Mouse (Mus musculus): ENCODE results near the gene Vkorc1. TPM values are rescaled to one million over a fixed set of nuclear protein-coding genes. Genes with fewer than 3 reads are reported as not detected.

Gene Vkorc1
- total and polyA plus RNA-seq, 3 experiments = 36.2 to 66.4 TPM; not detected in 1

- Histone ChIP-seq H3K27ac (ENCODE audit: control insufficient read depth, low read depth, low read length) (no peak overlapping the region), H3K27me3 (ENCODE audit: control insufficient read depth in 1 of 2, insufficient read depth in 2 of 2, low read length in 2 of 2) (no peaks in the 10 kb centered on the region), H3K79me2 (ENCODE audit: control insufficient read depth, insufficient read depth, low read length, poor library complexity) (peaks cover 1% of the 10 kb centered on the region; the same call in 1 of the 2 replicates), H3K4me1 (ENCODE audit: control insufficient read depth in 1 of 2, insufficient read depth in 2 of 2, low read length in 2 of 2) (peaks cover 2 to 21% of the 10 kb centered on the region in 2 experiments; a peak in 3 of 4 replicates), H3K36me3 (ENCODE audit: control insufficient read depth in 1 of 2, insufficient read depth in 2 of 2, low read length in 2 of 2) (peaks cover 0 to 14% of the 10 kb centered on the region in 2 experiments; a peak in 2 of 4 replicates), H3K4me3 (ENCODE audit: control insufficient read depth in 1 of 2, insufficient read depth in 1 of 2, low read depth in 2 of 2, low read length in 2 of 2) (no peak overlapping the region), H3K9me3 (replicated peaks; ENCODE audit: insufficient read depth, low read length) (no peaks in the 10 kb centered on the region), H3K9ac (ENCODE audit: control insufficient read depth, low read depth, low read length, poor library complexity, severe bottlenecking) (no peak overlapping the region)
- no peak for DNase-seq (ENCODE audit: low read depth, low spot score)
- TF ChIP-seq MYB (IDR thresholded peaks at IDR 0.05; ENCODE audit: low read depth, low read length) (no peak), ETS1 (IDR thresholded peaks at IDR 0.05; ENCODE audit: low read depth, low read length) (no peak), CTCF (IDR thresholded peaks at IDR 0.05 in 2 of 3, conservative IDR thresholded peaks at IDR 0.05 in 1 of 3; ENCODE audit: control insufficient read depth in 1 of 3, insufficient read depth in 1 of 3, low read depth in 2 of 3, low read length in 3 of 3, poor library complexity in 1 of 3, severe bottlenecking in 1 of 3) (peak; percentile 13 to 30 (median 20); a peak in 2 of 6 replicates), ZKSCAN1 (IDR thresholded peaks at IDR 0.05; ENCODE audit: low read depth, low read length) (no peak), ZC3H11A (IDR thresholded peaks at IDR 0.05; ENCODE audit: low read depth, low read length) (no peak)
These were observed 37.0 kb upstream of the Vkorc1 start for GRCm38 (mm10) chr7:127932273-127933031.

DNA sequence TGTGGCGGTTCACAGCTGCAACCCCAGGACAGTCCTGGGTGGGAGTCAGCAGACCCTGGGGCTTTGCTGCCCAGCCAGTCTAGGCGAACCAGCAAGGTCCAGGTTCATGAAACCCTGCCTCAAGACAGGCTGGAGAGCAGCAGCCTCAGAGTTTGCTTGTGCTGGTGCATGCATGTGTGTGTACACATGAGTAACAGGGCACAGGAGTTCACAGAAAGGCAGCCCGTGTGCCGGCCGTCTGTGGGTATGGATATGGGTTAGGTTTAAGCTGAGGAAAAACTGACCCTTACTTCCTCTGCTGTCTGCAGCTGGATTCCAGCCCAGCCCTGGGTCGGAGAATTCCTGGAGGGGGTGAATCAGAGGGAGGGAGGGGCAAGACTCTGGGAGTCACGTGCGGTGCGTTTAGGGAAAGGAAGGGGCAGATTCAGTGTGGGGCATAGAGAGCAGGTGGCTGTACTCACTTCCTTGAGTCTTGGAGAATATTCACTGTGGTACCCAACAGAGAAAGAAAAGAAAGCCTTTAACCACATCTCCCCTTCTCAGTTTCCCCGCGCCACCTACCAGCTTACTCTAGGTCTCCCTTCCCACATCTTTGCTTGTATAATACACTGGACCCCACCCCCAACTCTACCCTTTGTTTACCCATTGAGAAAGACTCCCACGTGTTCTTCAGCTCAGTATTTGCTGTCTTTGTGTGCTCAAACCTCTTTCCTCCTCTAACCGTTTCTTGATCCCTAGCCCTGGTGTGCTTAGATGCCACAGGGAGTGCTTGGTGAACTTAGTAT is 36.1 kb upstream of the Vkorc1 start:
- no peak overlapping the region for H3K27ac ChIP-seq (ENCODE audit: control insufficient read depth, low read depth, low read length)
- H3K36me3 ChIP-seq (ENCODE audit: control insufficient read depth in 1 of 2, insufficient read depth in 2 of 2, low read length in 2 of 2) = peaks cover 0 to 14% of the 10 kb centered on the region in 2 experiments; a peak in 2 of 4 replicates
- H3K9ac ChIP-seq (ENCODE audit: control insufficient read depth, low read depth, low read length, poor library complexity, severe bottlenecking) = no peak overlapping the region
- peaks cover 2 to 21% of the 10 kb centered on the region in 2 experiments; a peak in 3 of 4 replicates for H3K4me1 ChIP-seq (ENCODE audit: control insufficient read depth in 1 of 2, insufficient read depth in 2 of 2, low read length in 2 of 2)
- TF ChIP-seq ETS1 (IDR thresholded peaks at IDR 0.05; ENCODE audit: low read depth, low read length) (no peak), HCFC1 (IDR thresholded peaks at IDR 0.05; ENCODE audit: low read depth, low read length) (no peak), UBTF (IDR thresholded peaks at IDR 0.05; ENCODE audit: borderline replicate concordance, insufficient read depth, low read depth, low read length) (no peak), MAFK (IDR thresholded peaks at IDR 0.05; ENCODE audit: borderline replicate concordance, low read depth, low read length) (no peak), TCF12 (IDR thresholded peaks at IDR 0.05; ENCODE audit: low read depth, low read length) (no peak), POLR2AphosphoS2 (IDR thresholded peaks at IDR 0.05; ENCODE audit: low read length) (no peak), POLR2A (IDR thresholded peaks at IDR 0.05; ENCODE audit: control insufficient read depth in 1 of 2, insufficient read depth in 1 of 2, low read depth in 1 of 2, low read length in 2 of 2, poor library complexity in 1 of 2) (no peak), CTCF (IDR thresholded peaks at IDR 0.05 in 2 of 3, conservative IDR thresholded peaks at IDR 0.05 in 1 of 3; ENCODE audit: control insufficient read depth in 1 of 3, insufficient read depth in 1 of 3, low read depth in 2 of 3, low read length in 3 of 3, poor library complexity in 1 of 3, severe bottlenecking in 1 of 3) (no peak), TBP (IDR thresholded peaks at IDR 0.05; ENCODE audit: low read depth, low read length) (no peak), GATA1 (IDR thresholded peaks at IDR 0.05; ENCODE audit: low read depth, low read length) (no peak), RCOR1 (IDR thresholded peaks at IDR 0.05; ENCODE audit: low read depth, low read length) (no peak), MEF2A (IDR thresholded peaks at IDR 0.05; ENCODE audit: extremely low read depth, insufficient replicate concordance, low read depth, low read length, poor library complexity, severe bottlenecking) (no peak), NRF1 (IDR thresholded peaks at IDR 0.05; ENCODE audit: insufficient read depth, low read depth, low read length, poor library complexity, severe bottlenecking) (no peak)
- DNase-seq (ENCODE audit: low read depth, low spot score) = no peak
- H3K4me3 ChIP-seq (ENCODE audit: control insufficient read depth in 1 of 2, insufficient read depth in 1 of 2, low read depth in 2 of 2, low read length in 2 of 2) = no peak overlapping the region
- no peaks in the 10 kb centered on the region for H3K9me3 ChIP-seq (replicated peaks; ENCODE audit: insufficient read depth, low read length)
- no peaks in the 10 kb centered on the region for H3K27me3 ChIP-seq (ENCODE audit: control insufficient read depth in 1 of 2, insufficient read depth in 2 of 2, low read length in 2 of 2)
- H3K79me2 ChIP-seq (ENCODE audit: control insufficient read depth, insufficient read depth, low read length, poor library complexity) = peaks cover 1% of the 10 kb centered on the region; the same call in 1 of the 2 replicates
